Mouse (Mus musculus) midbrain, embryonic 12.5 days (tissue): ENCODE results near the gene Sertad4. TPM values are rescaled to one million over a fixed set of nuclear protein-coding genes. Genes with fewer than 3 reads are reported as not detected.

Experiments used
- ATAC-seq: fragments of 200-750 bp; cut with Nextera tagmentation; 2 replicates; pipeline ENCODE4 v1.8.0; 2017; ENCODE audit warnings: low read depth, moderate TSS enrichment, moderate library complexity; ENCODE audit not compliant: low FRiP score
- H3K27ac ChIP-seq: fragments of 300-500 bp; sonication (generic); replicated peaks from 2 replicates; pipeline ENCODE4 v1.5.1; 2016; ENCODE audit warnings: mild to moderate bottlenecking
- H3K27me3 ChIP-seq: fragments of 300-500 bp; sonication (generic); 2 replicates; pipeline ENCODE4 v1.6.1; 2016; ENCODE audit warnings: mild to moderate bottlenecking
- H3K36me3 ChIP-seq: fragments of 300-500 bp; sonication (generic); 2 replicates; pipeline ENCODE4 v1.6.1; 2016
- H3K4me1 ChIP-seq: fragments of 300-500 bp; sonication (generic); 2 replicates; pipeline ENCODE4 v1.6.1; 2016
- H3K4me2 ChIP-seq: fragments of 300-500 bp; sonication (generic); replicated peaks from 2 replicates; pipeline ENCODE4 v1.6.1; 2016; ENCODE audit warnings: mild to moderate bottlenecking, moderate library complexity
- H3K4me3 ChIP-seq: fragments of 300-500 bp; sonication (generic); 2 replicates; pipeline ENCODE4 v1.5.1; 2016; ENCODE audit warnings: mild to moderate bottlenecking
- H3K9ac ChIP-seq: fragments of 300-500 bp; sonication (generic); replicated peaks from 2 replicates; pipeline ENCODE4 v1.6.1; 2016; ENCODE audit warnings: mild to moderate bottlenecking, moderate library complexity
- H3K9me3 ChIP-seq: fragments of 300-500 bp; sonication (generic); 2 replicates; pipeline ENCODE4 v1.6.1; 2016; ENCODE audit warnings: mild to moderate bottlenecking
- WGBS: fragments of 180-500 bp; shearing (Covaris S2); methylation state at CpG from one replicate; pipeline ENCODE4 v1.1.7; 2016; 5-methylcytosine and 5-hydroxymethylcytosine counted together
- polyA plus RNA-seq: library from polyadenylated mRNA; unstranded; fragments of >200 nt; fragmentation: Nextera tagmentation; extraction: Ambion mirVana; gene quantifications from 2 replicates; pipeline ENCODE4 v1.2.1, GENCODE M21; 2016

Sertad4 gene
- polyA plus RNA-seq, 1 experiment from 2014 or later: 43.3 TPM

DNA sequence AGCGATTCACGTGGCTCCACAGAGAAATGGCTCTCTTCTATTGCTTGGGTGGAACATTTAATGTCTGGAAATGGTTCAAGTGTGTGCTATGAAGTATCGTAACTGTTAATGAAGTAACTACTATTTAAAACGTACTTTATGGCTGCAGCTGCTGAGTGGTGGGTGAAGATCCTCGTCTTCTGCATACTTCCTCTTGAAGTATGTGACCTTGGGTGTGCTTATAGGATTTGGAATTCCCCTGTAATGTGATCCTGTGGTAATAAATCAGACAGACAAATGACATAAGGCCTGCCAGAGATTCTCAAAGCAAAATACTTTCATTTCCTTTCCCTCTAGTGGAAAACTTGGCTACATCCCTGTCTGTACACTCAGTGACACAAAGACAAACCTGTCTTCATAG lies 5.9 kb downstream of the Sertad4 start:
- Histone ChIP-seq H3K27ac (no peak overlapping the region), H3K9me3 (no peaks in the 10 kb centered on the region), H3K27me3 (peaks cover 57% of the 10 kb centered on the region), H3K36me3 (peaks cover 34% of the 10 kb centered on the region), H3K4me1 (peaks cover 40% of the 10 kb centered on the region), H3K4me2 (no peak overlapping the region), H3K9ac (no peak overlapping the region), H3K4me3 (no peak overlapping the region)
- 84% methylated on average over 5 of the region's 5 CpGs for WGBS
- ATAC-seq: no peak

DNA sequence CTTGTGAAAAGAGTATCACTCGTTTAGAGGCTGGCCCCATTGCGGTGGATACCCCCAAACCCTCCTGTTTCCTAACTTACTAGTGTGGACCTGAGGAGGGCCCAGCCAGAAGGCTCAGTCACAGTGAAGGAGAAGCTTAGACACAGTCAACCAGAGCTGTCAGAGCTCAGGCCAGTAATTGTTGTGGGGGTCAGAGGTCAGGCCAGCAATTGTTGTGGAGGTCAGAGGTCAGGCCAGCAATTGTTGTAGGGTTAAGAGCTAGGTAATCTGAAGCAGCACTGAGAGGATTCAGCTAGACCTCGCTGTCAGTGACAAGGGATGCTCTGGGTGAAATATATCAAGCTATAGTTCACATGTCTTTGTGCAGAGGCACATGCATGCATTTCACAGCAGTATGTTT lies 8.3 kb downstream of the Sertad4 start:
- peaks cover 23% of the 10 kb centered on the region for H3K4me1 ChIP-seq
- 5% methylated on average over 3 of the region's 3 CpGs for WGBS
- H3K4me3 ChIP-seq: no peak overlapping the region
- H3K27me3 ChIP-seq: peaks cover 39% of the 10 kb centered on the region
- peaks cover 39% of the 10 kb centered on the region for H3K36me3 ChIP-seq
- ATAC-seq: no peak
- H3K9me3 ChIP-seq: no peaks in the 10 kb centered on the region
- no peak overlapping the region for H3K4me2 ChIP-seq
- H3K9ac ChIP-seq: no peak overlapping the region
- no peak overlapping the region for H3K27ac ChIP-seq

DNA sequence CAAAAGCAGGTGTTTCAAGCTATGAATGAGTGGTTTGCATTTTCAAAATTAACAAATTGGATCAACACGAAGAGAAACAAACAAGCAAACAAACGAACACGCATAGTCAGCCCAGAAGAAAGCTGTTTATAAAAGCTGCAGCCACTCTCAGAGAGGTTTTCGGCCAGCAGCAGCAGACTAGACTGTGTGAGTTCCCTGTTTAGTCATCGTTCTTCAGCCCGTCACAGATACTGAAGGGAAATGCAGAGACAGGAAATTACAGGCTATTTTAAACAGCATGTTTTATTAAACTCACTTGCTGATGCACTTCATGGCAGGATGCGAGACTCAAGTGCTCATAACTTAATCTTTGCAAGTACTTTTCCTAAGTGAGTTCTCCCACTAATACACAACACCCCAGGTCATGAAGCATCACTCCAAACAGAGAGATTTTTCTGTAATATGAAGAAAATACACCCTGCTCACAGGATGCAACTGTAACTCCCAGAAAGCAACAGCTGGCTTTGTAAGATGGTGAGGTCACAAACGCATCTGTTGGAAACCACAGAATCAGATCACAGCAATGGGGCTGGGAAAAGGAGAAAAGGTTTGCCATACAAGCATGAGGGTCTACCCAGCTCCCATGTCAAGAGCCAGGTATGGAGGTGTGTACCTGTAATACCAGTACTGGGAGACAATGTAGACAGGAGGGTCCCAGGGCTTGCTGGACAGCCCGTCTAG lies 14.3 kb downstream of the Sertad4 start:
- H3K9ac ChIP-seq: no peak overlapping the region
- H3K27me3 ChIP-seq: peaks cover 29% of the 10 kb centered on the region
- no peak for ATAC-seq
- 85% methylated on average over 9 of the region's 9 CpGs for WGBS
- H3K9me3 ChIP-seq: no peaks in the 10 kb centered on the region
- no peak overlapping the region for H3K4me3 ChIP-seq
- H3K4me1 ChIP-seq: 0 out of 2 replicates have a peak, but pooled peaks cover 5% of the 10 kb centered on the region
- H3K27ac ChIP-seq: no peak overlapping the region; the same call in 1 of the 2 replicates
- no peak overlapping the region for H3K4me2 ChIP-seq
- H3K36me3 ChIP-seq: peaks cover 8% of the 10 kb centered on the region; the same call in 1 of the 2 replicates

DNA sequence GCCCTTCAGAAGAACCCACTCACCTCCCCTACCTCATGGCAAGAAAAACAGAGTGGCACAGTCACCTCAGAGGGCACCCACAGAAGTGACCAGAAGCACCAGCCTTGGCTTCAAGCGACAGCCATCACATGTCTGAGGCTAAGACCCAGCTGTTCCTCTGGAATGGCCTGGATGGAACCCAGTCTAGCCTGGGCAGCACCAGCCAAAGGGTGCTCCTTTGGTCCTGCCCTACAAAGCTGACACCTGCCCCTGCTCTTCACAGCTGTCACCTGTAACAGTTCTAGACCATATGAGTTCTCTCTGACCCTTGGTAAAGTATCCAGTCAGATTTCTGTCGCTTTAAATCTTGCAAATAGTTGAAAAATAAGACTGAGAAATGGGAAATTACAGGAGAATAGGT lies 14.9 kb downstream of the Sertad4 start:
- H3K36me3 ChIP-seq: peaks cover 8% of the 10 kb centered on the region; the same call in 1 of the 2 replicates
- 88% methylated on average over 2 of the region's 2 CpGs for WGBS
- H3K4me1 ChIP-seq: peaks cover 8% of the 10 kb centered on the region
- H3K27ac ChIP-seq: no peak overlapping the region
- no peak overlapping the region for H3K4me2 ChIP-seq
- ATAC-seq: no peak
- no peaks in the 10 kb centered on the region for H3K9me3 ChIP-seq
- no peak overlapping the region for H3K4me3 ChIP-seq
- no peak overlapping the region for H3K9ac ChIP-seq
- peaks cover 29% of the 10 kb centered on the region for H3K27me3 ChIP-seq

DNA sequence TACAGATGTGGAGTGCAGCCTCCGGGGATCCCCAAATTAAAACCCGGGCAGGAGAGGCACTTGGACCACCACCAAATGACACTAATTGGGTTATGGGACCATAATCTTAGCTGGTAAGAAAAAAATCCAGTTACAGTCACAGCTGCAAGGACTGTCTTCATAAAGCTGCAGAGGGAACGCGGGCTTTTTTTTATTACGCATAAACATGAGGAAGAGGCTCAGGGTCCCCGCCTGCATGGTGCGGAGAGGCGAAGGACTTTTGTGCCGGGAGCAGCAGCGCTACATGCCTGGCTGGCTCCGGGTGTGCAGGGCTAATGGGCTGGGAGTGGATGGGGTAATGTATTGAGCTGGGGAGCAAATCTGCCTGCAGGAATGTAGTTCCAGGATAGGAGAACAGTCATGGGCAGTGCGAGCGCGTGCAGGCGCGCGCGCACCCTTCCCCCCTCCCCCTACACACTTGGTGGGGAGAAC lies 20.3 kb downstream of the Sertad4 start:
- Histone ChIP-seq H3K36me3 (no peaks in the 10 kb centered on the region), H3K4me3 (peak overlapping the region; percentile 39), H3K9me3 (no peaks in the 10 kb centered on the region), H3K4me2 (peak overlapping the region; percentile 59), H3K27ac (peak overlapping the region; percentile 96), H3K27me3 (peaks cover 42% of the 10 kb centered on the region), H3K9ac (peak overlapping the region; percentile 54), H3K4me1 (peaks cover 44% of the 10 kb centered on the region)
- WGBS: under 1% methylated on average over 18 of the region's 18 CpGs
- ATAC-seq: peak; percentile 63

DNA sequence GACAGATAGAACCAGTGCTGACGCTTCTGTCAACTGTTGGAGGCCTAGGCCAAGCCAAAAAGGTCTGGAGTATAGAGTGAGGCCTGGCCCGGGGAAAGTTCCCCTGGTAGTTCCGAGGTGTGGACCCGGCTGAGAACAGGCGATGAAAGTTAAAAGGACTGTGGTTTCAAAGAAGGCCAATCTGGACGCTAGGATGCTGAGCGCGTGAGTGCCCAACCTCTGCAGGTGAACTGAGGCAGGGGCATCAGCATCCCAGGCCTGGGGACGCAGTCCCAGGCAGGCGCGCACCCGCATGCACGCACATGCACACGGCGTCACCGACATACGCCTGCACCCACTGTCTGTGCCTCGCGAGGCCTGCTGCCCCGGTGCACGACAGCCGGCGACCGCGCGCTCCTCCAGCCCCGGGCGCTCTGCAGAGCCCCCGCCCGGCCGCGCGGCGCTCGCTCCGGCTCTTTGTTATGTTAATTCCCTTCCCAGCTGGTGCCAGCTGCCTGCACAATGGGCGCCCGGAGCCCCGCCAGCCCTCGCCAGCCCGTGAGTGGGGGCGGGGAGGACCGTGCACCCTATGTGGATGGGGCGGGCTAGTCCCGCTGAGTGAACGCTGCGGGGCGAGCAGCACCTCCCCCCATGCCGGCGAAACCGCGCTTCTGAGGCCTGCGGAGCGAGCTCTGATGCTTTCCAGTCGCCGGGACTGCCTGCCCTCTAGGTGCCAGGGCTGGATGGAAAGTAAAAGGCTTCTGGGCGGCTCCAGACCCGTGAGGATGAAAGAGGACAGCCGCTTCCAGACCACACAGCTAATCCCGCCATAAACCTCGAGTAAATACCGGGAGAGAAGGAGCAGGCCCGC lies 21.0 kb downstream of the Sertad4 start:
- peaks cover 40% of the 10 kb centered on the region for H3K27me3 ChIP-seq
- H3K4me2 ChIP-seq: peak overlapping the region; percentile 59
- peak overlapping the region; percentile 39 for H3K4me3 ChIP-seq
- peaks cover 48% of the 10 kb centered on the region for H3K4me1 ChIP-seq
- ATAC-seq: peak; percentile 95
- H3K9ac ChIP-seq: peak overlapping the region; percentile 54
- H3K27ac ChIP-seq: peak overlapping the region; percentile 96
- H3K36me3 ChIP-seq: no peaks in the 10 kb centered on the region
- under 1% methylated on average over 63 of the region's 63 CpGs for WGBS
- no peaks in the 10 kb centered on the region for H3K9me3 ChIP-seq

DNA sequence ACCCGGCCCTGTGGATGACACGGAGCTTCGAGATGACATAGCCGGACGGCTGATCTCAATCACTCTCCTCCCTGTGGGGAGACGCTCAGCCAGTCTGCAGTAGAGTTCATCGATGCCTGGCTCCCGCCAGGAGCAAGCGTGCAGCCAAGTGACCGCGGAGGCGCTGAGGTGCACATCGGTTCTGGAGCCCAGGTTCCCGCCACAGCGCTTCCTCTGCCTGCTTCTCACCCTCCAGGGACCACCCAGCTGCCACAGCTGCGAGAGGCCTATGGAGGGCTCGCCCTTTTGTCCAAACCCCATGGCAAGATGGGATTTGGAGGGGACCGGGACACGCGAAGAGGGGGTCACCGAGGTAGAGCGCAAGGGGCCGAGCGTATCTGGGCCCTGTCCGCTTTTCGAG lies 22.0 kb downstream of the Sertad4 start:
- no peak overlapping the region for H3K4me3 ChIP-seq
- ATAC-seq: no peak
- peak overlapping the region; percentile 59; the same call in 1 of the 2 replicates for H3K4me2 ChIP-seq
- peaks cover 58% of the 10 kb centered on the region for H3K4me1 ChIP-seq
- no peaks in the 10 kb centered on the region for H3K36me3 ChIP-seq
- WGBS: 5% methylated on average over 26 of the region's 26 CpGs
- no peaks in the 10 kb centered on the region for H3K9me3 ChIP-seq
- H3K27ac ChIP-seq: peak overlapping the region; percentile 96
- H3K27me3 ChIP-seq: peaks cover 46% of the 10 kb centered on the region
- no peak overlapping the region; the same call in 1 of the 2 replicates for H3K9ac ChIP-seq

DNA sequence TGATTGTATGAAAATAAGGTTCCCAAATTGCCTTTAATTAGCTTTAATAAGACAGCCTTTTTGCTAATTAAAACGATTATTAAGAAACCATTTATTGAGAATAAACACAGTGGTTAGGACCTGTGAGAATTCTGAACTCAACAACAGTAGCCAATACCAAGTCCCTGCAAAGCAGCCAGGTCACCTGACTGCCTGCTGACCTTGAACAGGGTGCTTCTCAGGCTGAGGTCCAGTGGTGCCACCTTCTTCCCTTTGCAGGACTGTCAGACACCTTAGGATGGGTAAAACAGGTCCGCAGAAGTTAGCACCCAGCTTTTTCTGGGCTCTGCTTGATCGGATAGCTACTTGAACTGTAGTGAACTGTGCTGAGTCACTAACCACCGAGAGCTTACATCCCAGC lies 22.5 kb downstream of the Sertad4 start:
- Histone ChIP-seq H3K9me3 (no peaks in the 10 kb centered on the region), H3K27me3 (peaks cover 49% of the 10 kb centered on the region), H3K9ac (no peak overlapping the region; the same call in 1 of the 2 replicates), H3K4me3 (no peak overlapping the region), H3K27ac (peak overlapping the region; percentile 96; the same call in 1 of the 2 replicates), H3K36me3 (no peaks in the 10 kb centered on the region), H3K4me2 (no peak overlapping the region), H3K4me1 (peaks cover 58% of the 10 kb centered on the region)
- WGBS: 34% methylated on average over 4 of the region's 4 CpGs
- ATAC-seq: no peak

DNA sequence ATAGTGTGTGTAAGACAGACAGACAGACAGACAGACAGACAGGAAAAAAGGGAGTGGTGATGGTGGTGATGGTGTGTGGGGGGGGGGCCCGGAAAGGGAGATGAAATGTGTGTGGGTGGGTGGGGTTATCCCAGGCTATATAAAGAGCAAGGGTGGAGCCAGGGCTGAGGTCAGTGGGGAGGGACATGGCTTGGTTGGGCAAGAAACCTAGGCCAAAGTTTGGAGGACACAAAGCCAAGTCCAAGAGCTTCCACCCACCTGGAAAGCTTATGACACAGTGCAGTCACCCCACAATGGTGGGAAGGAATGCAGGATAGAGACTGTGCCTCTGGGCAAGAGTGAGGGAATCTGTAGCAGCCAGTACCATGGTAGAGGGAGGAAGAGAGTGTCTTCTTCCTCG lies 23.2 kb downstream of the Sertad4 start:
- Histone ChIP-seq H3K27me3 (peaks cover 47% of the 10 kb centered on the region), H3K27ac (no peak overlapping the region), H3K9me3 (no peaks in the 10 kb centered on the region), H3K4me3 (no peak overlapping the region), H3K4me2 (no peak overlapping the region), H3K9ac (no peak overlapping the region), H3K36me3 (no peaks in the 10 kb centered on the region), H3K4me1 (peaks cover 58% of the 10 kb centered on the region)
- no peak for ATAC-seq
- 50% methylated on average over 2 of the region's 2 CpGs for WGBS

DNA sequence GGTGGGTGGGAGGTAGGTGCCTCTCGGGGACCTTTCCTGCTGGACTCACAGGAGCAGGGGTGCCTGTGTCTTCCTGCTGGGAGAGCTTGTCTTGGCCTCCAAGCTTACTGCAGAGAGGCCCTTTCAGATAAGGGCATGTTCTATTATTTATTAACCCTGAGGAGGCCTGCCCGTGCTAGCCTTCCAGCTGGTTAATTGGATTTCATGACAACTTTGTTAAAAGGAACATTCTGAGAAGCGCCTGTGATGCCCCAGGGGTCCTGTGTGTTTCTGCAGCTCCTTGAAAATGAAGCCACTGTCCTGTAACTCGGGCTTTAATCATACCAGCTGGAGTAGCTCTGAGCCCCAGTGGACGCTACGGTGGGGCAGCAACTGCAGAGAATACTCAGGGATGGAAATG lies 25.1 kb downstream of the Sertad4 start:
- Histone ChIP-seq H3K27ac (peak overlapping the region; percentile 78), H3K4me1 (peaks cover 53% of the 10 kb centered on the region), H3K36me3 (no peaks in the 10 kb centered on the region), H3K27me3 (peaks cover 58% of the 10 kb centered on the region), H3K9me3 (no peaks in the 10 kb centered on the region), H3K4me3 (no peak overlapping the region), H3K4me2 (no peak overlapping the region), H3K9ac (no peak overlapping the region)
- WGBS: 4% methylated on average over 6 of the region's 6 CpGs
- no peak for ATAC-seq

DNA sequence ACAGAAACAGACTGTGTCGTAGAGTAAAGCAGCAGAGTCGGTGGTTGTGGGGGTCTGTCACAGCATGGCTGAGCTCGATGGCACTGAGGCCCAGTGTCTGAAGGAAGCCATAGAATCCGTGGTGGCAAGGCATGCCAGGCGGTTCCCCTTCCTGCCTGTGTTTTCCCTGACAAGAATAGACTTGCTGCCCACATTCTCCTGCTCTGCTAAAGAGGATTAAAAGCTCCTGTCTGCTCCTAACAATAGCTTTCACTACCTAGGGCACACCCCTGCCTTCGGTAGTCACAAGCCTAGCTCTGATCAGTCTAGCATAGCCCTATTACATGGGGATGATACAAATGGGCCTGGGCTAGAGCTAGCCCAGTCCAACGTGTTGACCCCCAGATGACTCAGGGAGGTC lies 26.6 kb downstream of the Sertad4 start:
- Histone ChIP-seq H3K9me3 (no peaks in the 10 kb centered on the region), H3K9ac (no peak overlapping the region), H3K4me1 (peaks cover 39% of the 10 kb centered on the region), H3K4me3 (no peak overlapping the region), H3K36me3 (no peaks in the 10 kb centered on the region), H3K27me3 (peaks cover 55% of the 10 kb centered on the region), H3K4me2 (no peak overlapping the region), H3K27ac (no peak overlapping the region)
- no peak for ATAC-seq
- WGBS: 19% methylated on average over 7 of the region's 7 CpGs

DNA sequence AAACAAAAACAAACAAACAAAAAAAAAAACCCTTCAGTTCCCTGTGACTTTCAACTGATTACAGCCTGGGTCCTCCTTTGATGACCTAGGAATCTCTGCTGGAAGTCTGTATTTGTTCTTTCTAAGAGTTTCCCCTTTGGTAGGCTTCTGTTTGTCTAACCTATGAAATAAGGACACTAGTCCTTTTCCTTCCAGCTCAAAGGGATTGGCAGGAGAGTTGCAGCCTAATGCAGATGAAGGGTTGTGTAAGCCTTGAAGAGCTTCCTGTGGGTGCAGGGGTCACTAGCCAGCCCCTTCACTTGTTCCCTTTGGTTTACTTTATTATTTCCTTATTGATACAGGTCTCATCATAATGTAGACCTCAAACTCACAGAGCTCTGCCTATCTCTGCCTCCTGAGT lies 27.6 kb downstream of the Sertad4 start:
- Histone ChIP-seq H3K27me3 (peaks cover 46% of the 10 kb centered on the region), H3K36me3 (no peaks in the 10 kb centered on the region), H3K27ac (no peak overlapping the region), H3K9ac (no peak overlapping the region), H3K9me3 (no peaks in the 10 kb centered on the region), H3K4me1 (peaks cover 39% of the 10 kb centered on the region), H3K4me2 (no peak overlapping the region), H3K4me3 (no peak overlapping the region)
- no peak for ATAC-seq
